Comparison of ENCODE assay signal across 31 mouse cellular contexts in genomic region chr4:140912271-140912833, GRCm38 (mm10). TPM values are rescaled to one million over a fixed set of nuclear protein-coding genes. Genes with fewer than 3 reads are reported as not detected.
DNase-seq lines count a peak whose midpoint lies in the region; ATAC-seq and TF ChIP-seq lines count a peak whose summit lies in the region.
"Had no signal": no experiment of that assay in that cellular context is flagged by ENCODE, and none has a peak within 500 bp of the region (broad histone marks: within the 10 kb centered on the region; RNA-seq: fewer than 3 reads in every experiment).

No protein-coding gene starts in this region.

- intact Hi-C loops in heart, postnatal 36 days (cut with DNase I), result no loop called here

- no peak for TF ChIP-seq POLR2A in lung, adult 2 months (IDR thresholded peaks at IDR 0.05; ENCODE audit: borderline replicate concordance, extremely low read depth, low read depth, low read length)
- no peak for TF ChIP-seq POLR2A in thymus, adult 2 months (IDR thresholded peaks at IDR 0.05; ENCODE audit: control insufficient read depth, extremely low read depth, insufficient read depth, low read length, poor library complexity)

- H3K36me3 ChIP-seq in forebrain, embryonic 11.5 days (ENCODE audit: control insufficient read depth, insufficient read depth, low read length), result no peaks in the 10 kb centered on the region
- H3K36me3 ChIP-seq in forebrain, embryonic 12.5 days (replicated peaks), result no peaks in the 10 kb centered on the region
- no peaks in the 10 kb centered on the region for H3K36me3 ChIP-seq in heart, embryonic 10.5 days
- no peaks in the 10 kb centered on the region for H3K36me3 ChIP-seq in thymus, adult 2 months (ENCODE audit: control insufficient read depth, insufficient read depth, low read length)
- H3K36me3 ChIP-seq: embryonic facial prominence, embryonic 13.5 days; forebrain, embryonic 10.5 days; heart, embryonic 15.5 days; hindbrain, embryonic 13.5 days; midbrain, embryonic 10.5 days; midbrain, embryonic 15.5 days; neural tube, embryonic 15.5 days; stomach, embryonic 15.5 days had no signal

- no peak overlapping the region for H3K9ac ChIP-seq in forebrain, embryonic 11.5 days (ENCODE audit: low read length)
- no peak overlapping the region; the same call in 1 of the 2 replicates for H3K9ac ChIP-seq in forebrain, embryonic 12.5 days
- H3K9ac ChIP-seq: forebrain, postnatal 0 days; heart, embryonic 15.5 days; hindbrain, embryonic 13.5 days; liver, embryonic 14.5 days; lung, embryonic 14.5 days; midbrain, embryonic 15.5 days; neural tube, embryonic 15.5 days; stomach, embryonic 15.5 days had no signal

- H3K27ac ChIP-seq in forebrain, embryonic 11.5 days (ENCODE audit: low read depth, low read length), result no peak overlapping the region
- no peak overlapping the region for H3K27ac ChIP-seq in forebrain, embryonic 12.5 days
- H3K27ac ChIP-seq in heart, embryonic 10.5 days, result no peak overlapping the region
- no peak overlapping the region for H3K27ac ChIP-seq in thymus, adult 2 months (ENCODE audit: control insufficient read depth, insufficient read depth, low read length)
- H3K27ac ChIP-seq: embryonic facial prominence, embryonic 13.5 days; forebrain, embryonic 10.5 days; heart, embryonic 15.5 days; hindbrain, embryonic 13.5 days; liver, embryonic 14.5 days; midbrain, embryonic 10.5 days; midbrain, embryonic 15.5 days; neural tube, embryonic 15.5 days; stomach, embryonic 15.5 days had no signal

- H3K4me3 ChIP-seq in forebrain, embryonic 11.5 days (ENCODE audit: low read depth, low read length), result no peak overlapping the region
- H3K4me3 ChIP-seq in forebrain, embryonic 12.5 days (replicated peaks), result no peak overlapping the region
- no peak overlapping the region for H3K4me3 ChIP-seq in heart, embryonic 10.5 days
- H3K4me3 ChIP-seq in lung, adult 2 months (replicated peaks; ENCODE audit: extremely low read depth, low read depth, low read length), result no peak overlapping the region
- H3K4me3 ChIP-seq in thymus, adult 2 months (ENCODE audit: control insufficient read depth, insufficient read depth, low read length), result no peak overlapping the region
- H3K4me3 ChIP-seq: embryonic facial prominence, embryonic 13.5 days; forebrain, embryonic 10.5 days; heart, embryonic 15.5 days; hindbrain, embryonic 13.5 days; midbrain, embryonic 10.5 days; midbrain, embryonic 15.5 days; neural tube, embryonic 15.5 days; stomach, embryonic 15.5 days had no signal

- H3K9me3 ChIP-seq in forebrain, embryonic 11.5 days (ENCODE audit: control insufficient read depth, low read length), result no peaks in the 10 kb centered on the region
- no peaks in the 10 kb centered on the region for H3K9me3 ChIP-seq in forebrain, embryonic 12.5 days
- no peaks in the 10 kb centered on the region for H3K9me3 ChIP-seq in heart, embryonic 10.5 days
- H3K9me3 ChIP-seq: embryonic facial prominence, embryonic 13.5 days; forebrain, embryonic 10.5 days; heart, embryonic 15.5 days; hindbrain, embryonic 13.5 days; midbrain, embryonic 10.5 days; midbrain, embryonic 15.5 days; neural tube, embryonic 15.5 days; stomach, embryonic 15.5 days had no signal

- peaks cover 3% of the 10 kb centered on the region for H3K27me3 ChIP-seq in forebrain, embryonic 11.5 days (ENCODE audit: control insufficient read depth, insufficient read depth, low read length)
- H3K27me3 ChIP-seq in forebrain, embryonic 12.5 days, result peaks cover 25% of the 10 kb centered on the region
- H3K27me3 ChIP-seq in heart, embryonic 10.5 days (ENCODE audit: insufficient read depth, poor library complexity, severe bottlenecking), result peaks cover 47% of the 10 kb centered on the region
- no peaks in the 10 kb centered on the region for H3K27me3 ChIP-seq in thymus, adult 2 months (ENCODE audit: control insufficient read depth, insufficient read depth, low read length)
- H3K27me3 ChIP-seq: stomach, embryonic 15.5 days had no signal

- H3K4me2 ChIP-seq in forebrain, embryonic 11.5 days (ENCODE audit: low read depth, low read length, severe bottlenecking), result no peak overlapping the region
- H3K4me2 ChIP-seq in forebrain, embryonic 12.5 days, result no peak overlapping the region
- H3K4me2 ChIP-seq: embryonic facial prominence, embryonic 13.5 days; heart, embryonic 15.5 days; hindbrain, embryonic 13.5 days; lung, embryonic 14.5 days; midbrain, embryonic 15.5 days; neural tube, embryonic 15.5 days; stomach, embryonic 15.5 days had no signal

- ATAC-seq in forebrain, embryonic 11.5 days (replicated peaks; ENCODE audit: low FRiP score), result no peak
- no peak for ATAC-seq in forebrain, embryonic 12.5 days (ENCODE audit: low FRiP score)
- ATAC-seq: activated CD4-positive, CD25-positive, alpha-beta regulatory T cell, adult 4 months; forebrain, postnatal 0 days; midbrain, embryonic 15.5 days had no signal

- no peak for TF ChIP-seq CTCF in lung, adult 2 months (IDR thresholded peaks at IDR 0.05; ENCODE audit: insufficient read depth, low read length)
- TF ChIP-seq CTCF in thymus, adult 2 months (IDR thresholded peaks at IDR 0.05; ENCODE audit: borderline replicate concordance, control insufficient read depth, extremely low read depth, insufficient read depth, low read length, poor library complexity), result no peak

- DNase-seq in forebrain, embryonic 11.5 days (ENCODE audit: low spot score), result peak; percentile 31
- DNase-seq in heart, embryonic 10.5 days (ENCODE audit: low spot score), result peak; percentile 66
- DNase-seq in heart, postnatal 36 days, result no peak
- peak; percentile 1 for DNase-seq in lung, adult 2 months
- no peak for DNase-seq in lung, postnatal 14 days
- DNase-seq in thymus, postnatal 14 days, result peak; percentile 1
- no peak for DNase-seq in thymus, adult 2 months
- DNase-seq: adrenal gland, adult 2 months; adrenal gland, postnatal 36 days; cerebellum, adult 18-20 months; cerebellum, postnatal 10 days; forebrain, postnatal 0 days; heart, postnatal 4 days; kidney, adult 11 months; kidney, postnatal 36 days; layer of hippocampus, postnatal 36 days; left cerebral cortex, postnatal 4 days; lung, embryonic 14.5 days; right cerebral cortex, adult 18-20 months; thymus, adult 18-20 months had no signal

- H3K4me1 ChIP-seq in forebrain, embryonic 11.5 days (replicated peaks; ENCODE audit: control insufficient read depth, insufficient read depth, low read length), result no peaks in the 10 kb centered on the region; the same call in 1 of the 2 replicates
- H3K4me1 ChIP-seq in forebrain, embryonic 12.5 days, result peaks cover 15% of the 10 kb centered on the region
- peaks cover 16% of the 10 kb centered on the region for H3K4me1 ChIP-seq in heart, embryonic 10.5 days
- H3K4me1 ChIP-seq in lung, adult 2 months (ENCODE audit: control insufficient read depth, insufficient read depth, low read length), result no peaks in the 10 kb centered on the region
- H3K4me1 ChIP-seq in thymus, adult 2 months (replicated peaks; ENCODE audit: control insufficient read depth, insufficient read depth, low read length), result no peaks in the 10 kb centered on the region
- H3K4me1 ChIP-seq: midbrain, embryonic 15.5 days had no signal

- 85% methylated on average over 10 of the region's 10 CpGs for WGBS in forebrain, embryonic 11.5 days
- 92% methylated on average over 10 of the region's 10 CpGs for WGBS in forebrain, embryonic 12.5 days
- WGBS in heart, embryonic 10.5 days, result 83% methylated on average over 10 of the region's 10 CpGs
- 71% methylated on average over 10 of the region's 10 CpGs for WGBS in lung, adult 2 months
- 98% methylated on average over 10 of the region's 10 CpGs for WGBS in thymus, adult 2 months

RNA-seq across cellular contexts. Expression of gene Padi2, which starts 6.2 kb away (rescaled TPM):
- polyA plus RNA-seq in forebrain, embryonic 11.5 days (2014; fragmentation: Nextera tagmentation; extraction: Ambion mirVana), result 0.23 and 1.3 TPM in 2 replicates
- 0.45 and 0.74 TPM in 2 replicates for polyA plus RNA-seq in forebrain, embryonic 12.5 days (2016; fragmentation: Nextera tagmentation; extraction: Ambion mirVana)
- polyA plus RNA-seq in heart, embryonic 10.5 days (2016; fragmentation: Nextera tagmentation; extraction: Ambion mirVana), result 2.9 and 6.3 TPM in 2 replicates
- 1 to 10 TPM in 1 of 2 experiments, under 1 TPM in 1; 0.56 to 1.0 TPM for total RNA-seq in heart, postnatal 36 days (2021)
- polyA plus RNA-seq in lung, adult 2 months (2012; rRNA removed), result 3.7 and 4.7 TPM in 2 replicates
- 19.5 and 21.9 TPM in 2 replicates for polyA plus RNA-seq in thymus, adult 2 months (2012; rRNA removed)

RNA-seq across cellular contexts. Expression of gene Sdhb, which starts 48.7 kb away (rescaled TPM):
- 375 and 401 TPM in 2 replicates for polyA plus RNA-seq in forebrain, embryonic 11.5 days (2014; fragmentation: Nextera tagmentation; extraction: Ambion mirVana)
- polyA plus RNA-seq in forebrain, embryonic 12.5 days (2016; fragmentation: Nextera tagmentation; extraction: Ambion mirVana), result 380 and 396 TPM in 2 replicates
- polyA plus RNA-seq in heart, embryonic 10.5 days (2016; fragmentation: Nextera tagmentation; extraction: Ambion mirVana), result 605 and 778 TPM in 2 replicates
- 1,000 to 10,000 TPM; 1,261 to 1,268 TPM for total RNA-seq in heart, postnatal 36 days (2021)
- polyA plus RNA-seq in lung, adult 2 months (2012; rRNA removed), result 97.5 and 143 TPM in 2 replicates
- polyA plus RNA-seq in thymus, adult 2 months (2012; rRNA removed), result 194 and 239 TPM in 2 replicates

Comparison
In these comparisons a context has a peak if more than half of its experiments do, and no peak if none do; other contexts are left out.
1. DNase-seq: peak in forebrain, embryonic 11.5 days (single experiment), heart, embryonic 10.5 days (single experiment), lung, adult 2 months (single experiment) and thymus, postnatal 14 days (single experiment); none in heart, postnatal 36 days (0 of 2), lung, postnatal 14 days (single experiment) and thymus, adult 2 months (single experiment).